In genomic region chr6:136946943-136947342, GRCm38 (mm10) we compare ENCODE assay signal across 11 mouse cellular contexts. TPM values are rescaled to one million over a fixed set of nuclear protein-coding genes. Genes with fewer than 3 reads are reported as not detected.
DNase-seq lines count a peak whose midpoint lies in the region; ATAC-seq lines count a peak whose summit lies in the region.
"Had no signal": no experiment of that assay in that cellular context is flagged by ENCODE, and none has a peak within 500 bp of the region (broad histone marks: within the 10 kb centered on the region; RNA-seq: fewer than 3 reads in every experiment).

No protein-coding gene starts in this region.

- no peaks in the 10 kb centered on the region for H3K27me3 ChIP-seq in midbrain, embryonic 14.5 days (ENCODE audit: control insufficient read depth, insufficient read depth, low read length)
- no peaks in the 10 kb centered on the region for H3K27me3 ChIP-seq in heart, embryonic 12.5 days (replicated peaks)
- H3K27me3 ChIP-seq: limb, embryonic 15.5 days; Patski had no signal

- no peaks in the 10 kb centered on the region for H3K9me3 ChIP-seq in midbrain, embryonic 14.5 days (ENCODE audit: control insufficient read depth, low read length)
- no peaks in the 10 kb centered on the region for H3K9me3 ChIP-seq in heart, embryonic 12.5 days (replicated peaks)
- H3K9me3 ChIP-seq: limb, embryonic 15.5 days had no signal

- H3K36me3 ChIP-seq in midbrain, embryonic 14.5 days (ENCODE audit: control insufficient read depth, insufficient read depth, low read length), result no peaks in the 10 kb centered on the region
- H3K36me3 ChIP-seq in heart, embryonic 12.5 days, result no peaks in the 10 kb centered on the region
- H3K36me3 ChIP-seq: limb, embryonic 15.5 days had no signal

- 0 out of 2 replicates have a peak, but pooled peaks cover 6% of the 10 kb centered on the region for H3K4me1 ChIP-seq in midbrain, embryonic 14.5 days (ENCODE audit: control insufficient read depth, insufficient read depth, low read length)
- peaks cover 17% of the 10 kb centered on the region; the same call in 1 of the 2 replicates for H3K4me1 ChIP-seq in heart, embryonic 12.5 days (replicated peaks)

- H3K27ac ChIP-seq in midbrain, embryonic 14.5 days (replicated peaks; ENCODE audit: low read depth, low read length), result no peak overlapping the region
- H3K27ac ChIP-seq in heart, embryonic 12.5 days (ENCODE audit: poor library complexity, severe bottlenecking), result no peak overlapping the region
- H3K27ac ChIP-seq: limb, embryonic 15.5 days had no signal

- H3K4me3 ChIP-seq in midbrain, embryonic 14.5 days (replicated peaks; ENCODE audit: low read depth, low read length), result no peak overlapping the region
- no peak overlapping the region for H3K4me3 ChIP-seq in heart, embryonic 12.5 days
- H3K4me3 ChIP-seq: limb, embryonic 15.5 days had no signal

- WGBS in midbrain, embryonic 14.5 days, result 47% methylated on average over 9 of the region's 9 CpGs
- WGBS in heart, embryonic 12.5 days, result 51% methylated on average over 9 of the region's 9 CpGs

- no peak overlapping the region for H3K9ac ChIP-seq in midbrain, embryonic 14.5 days (replicated peaks; ENCODE audit: low read length)
- H3K9ac ChIP-seq in heart, embryonic 12.5 days, result no peak overlapping the region
- H3K9ac ChIP-seq: limb, embryonic 15.5 days had no signal

- H3K4me2 ChIP-seq in midbrain, embryonic 14.5 days (ENCODE audit: low read length), result no peak overlapping the region
- no peak overlapping the region for H3K4me2 ChIP-seq in heart, embryonic 12.5 days
- H3K4me2 ChIP-seq: limb, embryonic 15.5 days had no signal

- peak; percentile 28 for ATAC-seq in activated CD4-positive, CD25-positive, alpha-beta regulatory T cell, adult 4 months
- ATAC-seq in midbrain, embryonic 14.5 days (ENCODE audit: low FRiP score, low TSS enrichment), result no peak
- ATAC-seq in heart, embryonic 12.5 days (ENCODE audit: insufficient number of reproducible peaks, low FRiP score), result no peak
- ATAC-seq: inflammation-experienced regulatory T-cells, adult 6 months had no signal

- DNase-seq in kidney, postnatal 4 days, result peak; percentile 45 to 60
- no peak for DNase-seq in kidney, adult 18-20 months
- DNase-seq in CD4-positive helper T cell, adult 2 months (ENCODE audit: low read depth, low spot score), result peak; percentile 79
- DNase-seq in midbrain, embryonic 14.5 days, result peak; percentile 31
- DNase-seq in cerebellum, postnatal 4 days (ENCODE audit: low spot score in 2 of 2), result no peak
- no peak for DNase-seq in cerebellum, adult 8-10 months

RNA-seq across cellular contexts. Expression of gene Arhgdib, which starts 5.2 kb away (rescaled TPM):
- 1,000 to 10,000 TPM; 2,826 to 2,843 TPM for polyA plus RNA-seq in activated CD4-positive, CD25-positive, alpha-beta regulatory T cell, adult 4 months (2017; shearing (Covaris generic))
- polyA plus RNA-seq in midbrain, embryonic 14.5 days (2014; fragmentation: Nextera tagmentation; extraction: Ambion mirVana), result 7.0 and 16.6 TPM in 2 replicates
- 93.8 and 99.8 TPM in 2 replicates for polyA plus RNA-seq in heart, embryonic 12.5 days (2016; fragmentation: Nextera tagmentation; extraction: Ambion mirVana)

RNA-seq across cellular contexts. Expression of gene Pde6h, which starts 23.3 kb away (rescaled TPM):
- polyA plus RNA-seq in activated CD4-positive, CD25-positive, alpha-beta regulatory T cell, adult 4 months (2017; shearing (Covaris generic)), result under 1 TPM in 1 of 2 experiments, not detected in 1; 0.05 TPM
- not detected in 2 replicates for polyA plus RNA-seq in midbrain, embryonic 14.5 days (2014; fragmentation: Nextera tagmentation; extraction: Ambion mirVana)
- polyA plus RNA-seq in heart, embryonic 12.5 days (2016; fragmentation: Nextera tagmentation; extraction: Ambion mirVana), result 0.22 TPM in 1 of 2 replicates, not detected in the other
- polyA plus RNA-seq: inflammation-experienced regulatory T-cells, adult 6 months had no signal

RNA-seq across cellular contexts. Expression of gene Erp27, which starts 25.0 kb away (rescaled TPM):
- polyA plus RNA-seq in activated CD4-positive, CD25-positive, alpha-beta regulatory T cell, adult 4 months (2017; shearing (Covaris generic)), result under 1 TPM; 0.50 to 0.54 TPM
- not detected in 2 replicates for polyA plus RNA-seq in midbrain, embryonic 14.5 days (2014; fragmentation: Nextera tagmentation; extraction: Ambion mirVana)
- 0.98 and 1.0 TPM in 2 replicates for polyA plus RNA-seq in heart, embryonic 12.5 days (2016; fragmentation: Nextera tagmentation; extraction: Ambion mirVana)

Comparison
In these comparisons a context has a peak if more than half of its experiments do, and no peak if none do; other contexts are left out.
1. DNase-seq: peak in kidney, postnatal 4 days (2 of 2), CD4-positive helper T cell, adult 2 months (single experiment) and midbrain, embryonic 14.5 days (single experiment); none in kidney, adult 18-20 months (single experiment), cerebellum, postnatal 4 days (0 of 2) and cerebellum, adult 8-10 months (single experiment).
2. RNA of gene Arhgdib, which starts 5.2 kb away (polyA plus RNA-seq): 2,826 to 2,843 TPM in activated CD4-positive, CD25-positive, alpha-beta regulatory T cell, adult 4 months; 93.8 to 99.8 TPM in heart, embryonic 12.5 days and 7.0 to 16.6 TPM in midbrain, embryonic 14.5 days; every median in the first group is over 10 times any median in the second.